Mouse (Mus musculus) small intestine, adult 2 months (tissue): ENCODE measurements at regions not wholly inside any gene's neighbourhood (a gene's known extent, or its start where the extent isn't known, plus 50 kb on each side); places are given as distances from the start of the nearest gene placed in this dataset.

Source experiments
- CTCF ChIP-seq: fragments of 200-500 bp; IDR thresholded peaks from 2 replicates; pipeline ENCODE4 v1.5.1; 2012; ENCODE audit warnings: low read depth, mild to moderate bottlenecking, control low read depth, inconsistent platforms, low read length, moderate library complexity, mixed read lengths; ENCODE audit not compliant: insufficient replicate concordance, insufficient read length; ENCODE audit errors: extremely low read depth
- POLR2A ChIP-seq: fragments of 200-500 bp; IDR thresholded peaks from 2 replicates; pipeline ENCODE4 v1.6.1; 2012; ENCODE audit warnings: low read depth, mild to moderate bottlenecking, control low read depth, inconsistent platforms, low read length, moderate library complexity

DNA sequence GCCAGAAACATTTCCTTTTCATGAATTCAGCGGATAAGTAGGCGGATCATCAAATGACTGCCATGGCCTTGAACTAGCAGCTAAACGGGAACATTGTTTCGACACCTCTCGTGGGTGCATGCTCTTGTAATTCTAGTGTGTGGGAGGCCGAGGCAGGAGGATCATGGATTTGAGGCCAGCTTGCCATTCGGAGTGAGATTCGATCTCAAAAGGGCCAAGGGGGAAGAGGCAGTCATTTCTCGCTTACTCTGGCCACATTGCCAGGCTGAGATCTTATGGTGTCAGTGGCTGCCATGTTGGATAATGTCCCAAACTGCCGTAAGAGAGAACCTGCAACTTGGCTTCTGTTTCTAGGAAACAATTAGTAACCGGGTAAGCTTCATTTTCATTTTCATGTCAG, 327.7 kb downstream of the Med13l start:
- TF ChIP-seq CTCF = no peak
- no peak for TF ChIP-seq POLR2A
